Mouse (Mus musculus): ENCODE results near the gene Stk40.

DNA sequence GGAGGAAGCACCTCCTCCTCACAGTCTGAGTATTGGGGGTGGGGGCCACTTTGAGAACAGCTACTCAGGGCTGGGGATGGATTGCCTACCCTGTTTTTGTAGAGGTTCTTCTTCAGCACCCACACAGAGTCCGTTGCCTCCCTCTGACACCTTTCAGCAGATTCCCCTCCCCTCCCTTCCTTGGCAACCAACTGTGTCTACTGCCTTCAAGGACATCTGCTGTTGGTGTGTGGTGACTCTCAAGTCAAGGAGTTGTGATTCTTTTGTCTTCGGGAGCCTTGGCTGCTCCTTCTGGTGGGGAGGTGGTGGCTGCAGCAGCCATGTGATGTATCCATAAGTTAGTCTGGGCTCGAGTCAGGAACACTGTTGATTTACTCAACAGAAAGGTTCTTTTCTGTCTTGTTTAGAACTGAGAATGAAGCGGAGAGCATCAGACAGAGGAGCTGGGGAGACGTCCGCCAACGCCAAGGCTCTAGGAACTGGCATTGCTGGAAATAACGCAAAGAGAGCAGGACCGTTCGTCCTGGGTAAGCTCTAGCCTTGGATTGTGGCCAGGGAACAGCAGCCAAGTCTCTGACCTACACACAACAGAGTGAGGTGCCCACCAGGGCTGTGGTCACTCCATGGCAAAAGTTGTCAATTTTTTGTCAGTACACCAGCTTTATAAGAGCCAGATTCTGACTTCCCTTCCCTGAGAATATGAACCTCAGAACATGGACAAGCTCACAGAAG is 19.7 kb downstream of the Stk40 start:
- TF ChIP-seq CTCF (IDR thresholded peaks at IDR 0.05; ENCODE audit: low read depth) (no peak), EP300 (optimal IDR thresholded peaks at IDR 0.05) (no peak)

Data from stomach, postnatal 0 days (tissue).